Mouse (Mus musculus): ENCODE measurements at regions not wholly inside any gene's neighbourhood (a gene's known extent, or its start where the extent isn't known, plus 50 kb on each side); places are given as distances from the start of the nearest gene placed in this dataset.

GRCm38 (mm10) chr5:118424764-118425568 is 135.5 kb upstream of the Med13l start:
- Histone ChIP-seq H3K4me3 (ENCODE audit: insufficient read depth in 1 of 2, low read depth in 1 of 2, low read length in 2 of 2, poor library complexity in 1 of 2, severe bottlenecking in 1 of 2) (no peak overlapping the region), H3K9me3 (ENCODE audit: control insufficient read depth, insufficient read depth, low read depth, low read length) (no peaks in the 10 kb centered on the region), H3K27ac (ENCODE audit: insufficient read depth, low read depth, low read length, poor library complexity, severe bottlenecking) (no peak overlapping the region), H3K36me3 (ENCODE audit: control insufficient read depth, insufficient read depth, low read length, poor library complexity, severe bottlenecking) (no peaks in the 10 kb centered on the region), H3K9ac (ENCODE audit: insufficient read depth, low read depth, low read length, poor library complexity, severe bottlenecking) (no peak overlapping the region), H3K4me1 (ENCODE audit: control insufficient read depth in 2 of 2, insufficient read depth in 2 of 2, low read length in 2 of 2, poor library complexity in 1 of 2) (peaks cover 5 to 32% of the 10 kb centered on the region in 2 experiments)
- TF ChIP-seq HCFC1 (IDR thresholded peaks at IDR 0.05; ENCODE audit: borderline replicate concordance, insufficient read depth, low read length): no peak
- no peak for TF ChIP-seq CHD2 (IDR thresholded peaks at IDR 0.05; ENCODE audit: low read depth, low read length)
- TF ChIP-seq ZC3H11A (IDR thresholded peaks at IDR 0.05; ENCODE audit: borderline replicate concordance, low read depth, low read length): no peak
- no peak for TF ChIP-seq MAFK (IDR thresholded peaks at IDR 0.05; ENCODE audit: insufficient read depth, low read depth, low read length)
- TF ChIP-seq ZNF384 (IDR thresholded peaks at IDR 0.05; ENCODE audit: low read depth, low read length): no peak
- in situ Hi-C loops (cut with MboI; ENCODE audit: low sequenced_read_pairs in 2 of 2, unreplicated experiment in 2 of 2): no loop called here
- DNase-seq (ENCODE audit: low read depth, low spot score): no peak

GRCm38 (mm10) chr5:118426673-118427072 is 133.8 kb upstream of the Med13l start:
- Histone ChIP-seq H3K36me3 (ENCODE audit: control insufficient read depth, insufficient read depth, low read length, poor library complexity, severe bottlenecking) (no peaks in the 10 kb centered on the region), H3K9me3 (ENCODE audit: control insufficient read depth, insufficient read depth, low read depth, low read length) (no peaks in the 10 kb centered on the region), H3K9ac (ENCODE audit: insufficient read depth, low read depth, low read length, poor library complexity, severe bottlenecking) (no peak overlapping the region), H3K27ac (ENCODE audit: insufficient read depth, low read depth, low read length, poor library complexity, severe bottlenecking) (no peak overlapping the region), H3K4me1 (ENCODE audit: control insufficient read depth in 2 of 2, insufficient read depth in 2 of 2, low read length in 2 of 2, poor library complexity in 1 of 2) (peaks cover 5 to 38% of the 10 kb centered on the region in 2 experiments), H3K4me3 (ENCODE audit: insufficient read depth in 1 of 2, low read depth in 1 of 2, low read length in 2 of 2, poor library complexity in 1 of 2, severe bottlenecking in 1 of 2) (no peak overlapping the region)
- in situ Hi-C loops (cut with MboI; ENCODE audit: low sequenced_read_pairs in 2 of 2, unreplicated experiment in 2 of 2): no loop called here
- DNase-seq (ENCODE audit: low read depth, low spot score): no peak
- TF ChIP-seq HCFC1 (IDR thresholded peaks at IDR 0.05; ENCODE audit: borderline replicate concordance, insufficient read depth, low read length) (no peak), CHD2 (IDR thresholded peaks at IDR 0.05; ENCODE audit: low read depth, low read length) (no peak), ZC3H11A (IDR thresholded peaks at IDR 0.05; ENCODE audit: borderline replicate concordance, low read depth, low read length) (no peak), ZNF384 (IDR thresholded peaks at IDR 0.05; ENCODE audit: low read depth, low read length) (no peak), MAFK (IDR thresholded peaks at IDR 0.05; ENCODE audit: insufficient read depth, low read depth, low read length) (no peak)

GRCm38 (mm10) chr5:118428323-118429095 is 132.0 kb upstream of the Med13l start:
- H3K9ac ChIP-seq (ENCODE audit: insufficient read depth, low read depth, low read length, poor library complexity, severe bottlenecking): peak overlapping the region; percentile 57; the same call in 1 of the 2 replicates
- TF ChIP-seq CHD2 (IDR thresholded peaks at IDR 0.05; ENCODE audit: low read depth, low read length): no peak
- no peak for TF ChIP-seq ZNF384 (IDR thresholded peaks at IDR 0.05; ENCODE audit: low read depth, low read length)
- no peak for TF ChIP-seq MAFK (IDR thresholded peaks at IDR 0.05; ENCODE audit: insufficient read depth, low read depth, low read length)
- TF ChIP-seq HCFC1 (IDR thresholded peaks at IDR 0.05; ENCODE audit: borderline replicate concordance, insufficient read depth, low read length): no peak
- peaks cover 5 to 34% of the 10 kb centered on the region in 2 experiments for H3K4me1 ChIP-seq (ENCODE audit: control insufficient read depth in 2 of 2, insufficient read depth in 2 of 2, low read length in 2 of 2, poor library complexity in 1 of 2)
- H3K4me3 ChIP-seq (ENCODE audit: insufficient read depth in 1 of 2, low read depth in 1 of 2, low read length in 2 of 2, poor library complexity in 1 of 2, severe bottlenecking in 1 of 2): no peak overlapping the region
- H3K9me3 ChIP-seq (ENCODE audit: control insufficient read depth, insufficient read depth, low read depth, low read length): no peaks in the 10 kb centered on the region
- H3K27ac ChIP-seq (ENCODE audit: insufficient read depth, low read depth, low read length, poor library complexity, severe bottlenecking): peak overlapping the region; percentile 42; the same call in 1 of the 2 replicates
- in situ Hi-C loops (cut with MboI; ENCODE audit: low sequenced_read_pairs in 2 of 2, unreplicated experiment in 2 of 2): no loop called here
- DNase-seq (ENCODE audit: low read depth, low spot score): no peak
- no peaks in the 10 kb centered on the region for H3K36me3 ChIP-seq (ENCODE audit: control insufficient read depth, insufficient read depth, low read length, poor library complexity, severe bottlenecking)

- in situ Hi-C loops (cut with MboI; ENCODE audit: low sequenced_read_pairs in 2 of 2, unreplicated experiment in 2 of 2): no loop called here
- no peaks in the 10 kb centered on the region for H3K36me3 ChIP-seq (ENCODE audit: control insufficient read depth, insufficient read depth, low read length, poor library complexity, severe bottlenecking)
- DNase-seq (ENCODE audit: low read depth, low spot score): no peak
- no peaks in the 10 kb centered on the region for H3K9me3 ChIP-seq (ENCODE audit: control insufficient read depth, insufficient read depth, low read depth, low read length)
- H3K27ac ChIP-seq (ENCODE audit: insufficient read depth, low read depth, low read length, poor library complexity, severe bottlenecking): peak overlapping the region; percentile 99; the same call in 1 of the 2 replicates
- no peak overlapping the region for H3K4me3 ChIP-seq (ENCODE audit: insufficient read depth in 1 of 2, low read depth in 1 of 2, low read length in 2 of 2, poor library complexity in 1 of 2, severe bottlenecking in 1 of 2)
- H3K4me1 ChIP-seq (ENCODE audit: control insufficient read depth in 2 of 2, insufficient read depth in 2 of 2, low read length in 2 of 2, poor library complexity in 1 of 2): peaks cover 9 to 33% of the 10 kb centered on the region in 2 experiments
- TF ChIP-seq CHD2 (IDR thresholded peaks at IDR 0.05; ENCODE audit: low read depth, low read length) (no peak), ZNF384 (IDR thresholded peaks at IDR 0.05; ENCODE audit: low read depth, low read length) (no peak), MAFK (IDR thresholded peaks at IDR 0.05; ENCODE audit: insufficient read depth, low read depth, low read length) (no peak), HCFC1 (IDR thresholded peaks at IDR 0.05; ENCODE audit: borderline replicate concordance, insufficient read depth, low read length) (no peak), ZC3H11A (IDR thresholded peaks at IDR 0.05; ENCODE audit: borderline replicate concordance, low read depth, low read length) (no peak; the same call in 1 of the 2 replicates)
- peak overlapping the region; percentile 50; the same call in 1 of the 2 replicates for H3K9ac ChIP-seq (ENCODE audit: insufficient read depth, low read depth, low read length, poor library complexity, severe bottlenecking)
These were observed 126.9 kb upstream of the Med13l start for GRCm38 (mm10) chr5:118433599-118433998.
